Mouse (Mus musculus): Measurements from ENCODE around the gene Tes3-ps. TPM values are rescaled to one million over a fixed set of nuclear protein-coding genes. Genes with fewer than 3 reads are reported as not detected.

Gene Tes3-ps
- 0.11 and 0.14 TPM in 2 replicates for polyA plus RNA-seq (2012; rRNA removed)

GRCm38 (mm10) chr13:49492376-49493368 lies at the start of gene Tes3-ps:
Gene Tes3-ps, plus strand, starts transcription at chr13:49493318.

GRCm38 (mm10) chr13:49504510-49504909 lies 11.4 kb downstream of the Tes3-ps start, which contains the start of gene Ecm2:
Gene Ecm2, plus strand, starts transcription at chr13:49504810.

GRCm38 (mm10) chr13:49544279-49544678 lies 51.2 kb downstream of the Tes3-ps start, which contains the start of gene Aspn:
Gene Aspn, plus strand, starts transcription at chr13:49544443.

Other genes with a start within 250 kb of the Tes3-ps start
- gene Susd3, start 244.6 kb upstream of the Tes3-ps start, polyA plus RNA-seq (2012; rRNA removed): 1.1 and 1.4 TPM in 2 replicates
- gene Fgd3, start 173.0 kb upstream of the Tes3-ps start, polyA plus RNA-seq (2012; rRNA removed): 0.60 and 0.68 TPM in 2 replicates
- 6.4 and 6.7 TPM in 2 replicates for gene Bicd2, start 151.7 kb upstream of the Tes3-ps start, polyA plus RNA-seq (2012; rRNA removed)
- 3.4 and 4.4 TPM in 2 replicates for gene Ippk, start 72.1 kb upstream of the Tes3-ps start, polyA plus RNA-seq (2012; rRNA removed)
- gene Ecm2, start 11.5 kb downstream of the Tes3-ps start, polyA plus RNA-seq (2012; rRNA removed): 0.16 and 0.18 TPM in 2 replicates
- gene Aspn, start 51.1 kb downstream of the Tes3-ps start, polyA plus RNA-seq (2012; rRNA removed): 0.07 and 1.0 TPM in 2 replicates
- gene Omd, start 89.1 kb downstream of the Tes3-ps start, polyA plus RNA-seq (2012; rRNA removed): not detected in 2 replicates
- 0.50 and 1.5 TPM in 2 replicates for gene Ogn, start 114.7 kb downstream of the Tes3-ps start, polyA plus RNA-seq (2012; rRNA removed)
- 10.9 and 13.0 TPM in 2 replicates for gene Cenpp, start 159.5 kb downstream of the Tes3-ps start, polyA plus RNA-seq (2012; rRNA removed)
- 6.2 and 6.3 TPM in 2 replicates for gene Nol8, start 159.8 kb downstream of the Tes3-ps start, polyA plus RNA-seq (2012; rRNA removed)
- gene Iars, start 188.8 kb downstream of the Tes3-ps start, polyA plus RNA-seq (2012; rRNA removed): 38.1 and 38.5 TPM in 2 replicates

All from liver, embryonic 14 days (tissue).